ENCODE assay signal across 8 mouse cellular contexts in genomic region chr10:128668790-128669672, GRCm38 (mm10). TPM values are rescaled to one million over a fixed set of nuclear protein-coding genes. Genes with fewer than 3 reads are reported as not detected.
A peak's percentile ranks its signal among the peaks of the same experiment; 100 is the strongest.
DNase-seq lines count a peak whose midpoint lies in the region; ATAC-seq and TF ChIP-seq lines count a peak whose summit lies in the region.

No protein-coding gene starts in this region.

- peak overlapping the region; percentile 80 for H3K4me3 ChIP-seq in embryonic facial prominence, embryonic 11.5 days (ENCODE audit: low read depth, low read length)
- peak overlapping the region; percentile 63 for H3K4me3 ChIP-seq in heart, postnatal 0 days (ENCODE audit: low read depth, low read length)
- H3K4me3 ChIP-seq in liver, embryonic 16.5 days (ENCODE audit: low read depth, low read length), result peak overlapping the region; percentile 60
- peak overlapping the region; percentile 63 for H3K4me3 ChIP-seq in neural tube, embryonic 15.5 days (replicated peaks)

- ATAC-seq in embryonic facial prominence, embryonic 11.5 days (replicated peaks; ENCODE audit: insufficient number of reproducible peaks, low FRiP score, low TSS enrichment, low read depth), result peak; percentile 27; the same call in 1 of the 2 replicates
- no peak; the same call in 1 of the 2 replicates for ATAC-seq in heart, postnatal 0 days (ENCODE audit: insufficient read depth, low read depth)
- ATAC-seq in liver, embryonic 16.5 days (ENCODE audit: low read depth), result no peak
- peak; percentile 78 for ATAC-seq in neural tube, embryonic 15.5 days (ENCODE audit: low FRiP score)

- H3K4me2 ChIP-seq in embryonic facial prominence, embryonic 11.5 days (ENCODE audit: low read depth, low read length), result peak overlapping the region; percentile 81
- H3K4me2 ChIP-seq in heart, postnatal 0 days (ENCODE audit: low read depth, low read length), result peak overlapping the region; percentile 81
- H3K4me2 ChIP-seq in liver, embryonic 16.5 days (ENCODE audit: low read depth, low read length), result peak overlapping the region; percentile 76
- H3K4me2 ChIP-seq in neural tube, embryonic 15.5 days, result peak overlapping the region; percentile 77

- WGBS in embryonic facial prominence, embryonic 11.5 days, result under 1% methylated on average over 37 of the region's 42 CpGs
- WGBS in heart, postnatal 0 days, result 2% methylated on average over 40 of the region's 42 CpGs
- WGBS in liver, embryonic 16.5 days (ENCODE audit: insufficient replicate concordance), result 2% methylated on average over 42 of the region's 42 CpGs
- under 1% methylated on average over 42 of the region's 42 CpGs for WGBS in neural tube, embryonic 15.5 days

- TF ChIP-seq CTCF in heart, postnatal 0 days (IDR thresholded peaks at IDR 0.05; ENCODE audit: low read depth), result no peak

- peak; percentile 65 for DNase-seq in layer of hippocampus, adult 11-12 months (ENCODE audit: low spot score)
- no peak for DNase-seq in layer of hippocampus, adult 9-10 months (ENCODE audit: low spot score)
- peak; percentile 82 for DNase-seq in embryonic facial prominence, embryonic 11.5 days (ENCODE audit: low spot score)
- DNase-seq in heart, postnatal 0 days (ENCODE audit: low spot score), result peak; percentile 9
- peak; percentile 85 to 87 for DNase-seq in kidney, postnatal 4 days
- peak; percentile 84 for DNase-seq in testis, postnatal 14 days (ENCODE audit: low spot score)

- H3K4me1 ChIP-seq in embryonic facial prominence, embryonic 11.5 days (ENCODE audit: control insufficient read depth, insufficient read depth, low read length), result no peaks in the 10 kb centered on the region; the same call in 1 of the 2 replicates
- H3K4me1 ChIP-seq in heart, postnatal 0 days (ENCODE audit: control insufficient read depth, insufficient read depth), result no peaks in the 10 kb centered on the region
- H3K4me1 ChIP-seq in liver, embryonic 16.5 days (ENCODE audit: control insufficient read depth, low read depth, low read length), result peaks cover 33% of the 10 kb centered on the region
- peaks cover 25% of the 10 kb centered on the region for H3K4me1 ChIP-seq in neural tube, embryonic 15.5 days

- H3K27ac ChIP-seq in embryonic facial prominence, embryonic 11.5 days (replicated peaks; ENCODE audit: low read depth, low read length), result peak overlapping the region; percentile 47; the same call in 1 of the 2 replicates
- no peak overlapping the region for H3K27ac ChIP-seq in heart, postnatal 0 days (ENCODE audit: low read depth)
- H3K27ac ChIP-seq in liver, embryonic 16.5 days (ENCODE audit: low read length), result no peak overlapping the region
- peak overlapping the region; percentile 88 for H3K27ac ChIP-seq in neural tube, embryonic 15.5 days (replicated peaks)

- no peaks in the 10 kb centered on the region for H3K27me3 ChIP-seq in embryonic facial prominence, embryonic 11.5 days (ENCODE audit: control insufficient read depth, insufficient read depth, low read length)
- no peaks in the 10 kb centered on the region for H3K27me3 ChIP-seq in heart, postnatal 0 days (ENCODE audit: control insufficient read depth, insufficient read depth, low read length)
- peaks cover 33% of the 10 kb centered on the region for H3K27me3 ChIP-seq in liver, embryonic 16.5 days (ENCODE audit: control insufficient read depth, insufficient read depth, low read depth, low read length)
- no peaks in the 10 kb centered on the region for H3K27me3 ChIP-seq in neural tube, embryonic 15.5 days (replicated peaks)

- H3K9me3 ChIP-seq in embryonic facial prominence, embryonic 11.5 days (replicated peaks; ENCODE audit: control insufficient read depth, low read length), result no peaks in the 10 kb centered on the region
- H3K9me3 ChIP-seq in heart, postnatal 0 days (replicated peaks; ENCODE audit: control insufficient read depth, low read length), result no peaks in the 10 kb centered on the region
- H3K9me3 ChIP-seq in liver, embryonic 16.5 days (replicated peaks; ENCODE audit: control insufficient read depth, low read length), result no peaks in the 10 kb centered on the region
- no peaks in the 10 kb centered on the region for H3K9me3 ChIP-seq in neural tube, embryonic 15.5 days (replicated peaks)

- TF ChIP-seq EP300 in heart, postnatal 0 days (IDR thresholded peaks at IDR 0.05; ENCODE audit: low read depth), result no peak

- H3K9ac ChIP-seq in embryonic facial prominence, embryonic 11.5 days (replicated peaks; ENCODE audit: low read length), result peak overlapping the region; percentile 79
- peak overlapping the region; percentile 64; the same call in 1 of the 2 replicates for H3K9ac ChIP-seq in heart, postnatal 0 days (replicated peaks; ENCODE audit: low read depth, low read length)
- H3K9ac ChIP-seq in liver, embryonic 16.5 days (ENCODE audit: low read depth, low read length), result peak overlapping the region; percentile 36; the same call in 1 of the 2 replicates
- H3K9ac ChIP-seq in neural tube, embryonic 15.5 days (replicated peaks), result peak overlapping the region; percentile 65

- no peaks in the 10 kb centered on the region for H3K36me3 ChIP-seq in embryonic facial prominence, embryonic 11.5 days (replicated peaks; ENCODE audit: control insufficient read depth, insufficient read depth, low read depth, low read length)
- H3K36me3 ChIP-seq in heart, postnatal 0 days (replicated peaks; ENCODE audit: control insufficient read depth, insufficient read depth, low read length), result no peaks in the 10 kb centered on the region
- H3K36me3 ChIP-seq in liver, embryonic 16.5 days (ENCODE audit: control insufficient read depth, insufficient read depth), result no peaks in the 10 kb centered on the region
- peaks cover 10% of the 10 kb centered on the region; the same call in 1 of the 2 replicates for H3K36me3 ChIP-seq in neural tube, embryonic 15.5 days

RNA-seq across cellular contexts. Expression of gene Suox, which starts 4.8 kb away (rescaled TPM):
- 12.2 and 15.1 TPM in 2 replicates for polyA plus RNA-seq in embryonic facial prominence, embryonic 11.5 days (2014; fragmentation: Nextera tagmentation; extraction: Ambion mirVana)
- 17.2 and 21.4 TPM in 2 replicates for total RNA-seq in heart, postnatal 0 days (2014; rRNA removed; ENCODE audit: low replicate concordance)
- 11.9 and 12.5 TPM in 2 replicates for polyA plus RNA-seq in heart, postnatal 0 days (2015; fragmentation: Nextera tagmentation; extraction: Ambion mirVana)
- 12.5 and 12.9 TPM in 2 replicates for polyA plus RNA-seq in liver, embryonic 16.5 days (2015; fragmentation: Nextera tagmentation; extraction: Ambion mirVana)
- polyA plus RNA-seq in neural tube, embryonic 15.5 days (2015; fragmentation: Nextera tagmentation; extraction: Ambion mirVana), result 15.7 and 17.0 TPM in 2 replicates

RNA-seq across cellular contexts. Expression of gene Ikzf4, which starts 23.2 kb away (rescaled TPM):
- polyA plus RNA-seq in embryonic facial prominence, embryonic 11.5 days (2014; fragmentation: Nextera tagmentation; extraction: Ambion mirVana), result 3.5 and 4.9 TPM in 2 replicates
- 0.11 and 1.4 TPM in 2 replicates for total RNA-seq in heart, postnatal 0 days (2014; rRNA removed; ENCODE audit: low replicate concordance)
- polyA plus RNA-seq in heart, postnatal 0 days (2015; fragmentation: Nextera tagmentation; extraction: Ambion mirVana), result 0.52 and 0.59 TPM in 2 replicates
- polyA plus RNA-seq in liver, embryonic 16.5 days (2015; fragmentation: Nextera tagmentation; extraction: Ambion mirVana), result 0.08 and 0.15 TPM in 2 replicates
- polyA plus RNA-seq in neural tube, embryonic 15.5 days (2015; fragmentation: Nextera tagmentation; extraction: Ambion mirVana), result 15.2 and 17.0 TPM in 2 replicates

RNA-seq across cellular contexts. Expression of gene Rab5b, which starts 27.0 kb away (rescaled TPM):
- polyA plus RNA-seq in embryonic facial prominence, embryonic 11.5 days (2014; fragmentation: Nextera tagmentation; extraction: Ambion mirVana), result 71.6 and 74.3 TPM in 2 replicates
- 68.1 and 75.3 TPM in 2 replicates for total RNA-seq in heart, postnatal 0 days (2014; rRNA removed; ENCODE audit: low replicate concordance)
- 51.2 and 54.8 TPM in 2 replicates for polyA plus RNA-seq in heart, postnatal 0 days (2015; fragmentation: Nextera tagmentation; extraction: Ambion mirVana)
- polyA plus RNA-seq in liver, embryonic 16.5 days (2015; fragmentation: Nextera tagmentation; extraction: Ambion mirVana), result 36.6 and 38.6 TPM in 2 replicates
- polyA plus RNA-seq in neural tube, embryonic 15.5 days (2015; fragmentation: Nextera tagmentation; extraction: Ambion mirVana), result 103 and 108 TPM in 2 replicates

RNA-seq across cellular contexts. Expression of gene Pmel, which starts 35.0 kb away (rescaled TPM):
- polyA plus RNA-seq in embryonic facial prominence, embryonic 11.5 days (2014; fragmentation: Nextera tagmentation; extraction: Ambion mirVana), result 28.7 and 68.1 TPM in 2 replicates
- 7.7 and 23.2 TPM in 2 replicates for total RNA-seq in heart, postnatal 0 days (2014; rRNA removed; ENCODE audit: low replicate concordance)
- polyA plus RNA-seq in heart, postnatal 0 days (2015; fragmentation: Nextera tagmentation; extraction: Ambion mirVana), result 2.0 and 3.0 TPM in 2 replicates
- 0.43 and 0.59 TPM in 2 replicates for polyA plus RNA-seq in liver, embryonic 16.5 days (2015; fragmentation: Nextera tagmentation; extraction: Ambion mirVana)
- polyA plus RNA-seq in neural tube, embryonic 15.5 days (2015; fragmentation: Nextera tagmentation; extraction: Ambion mirVana), result 0.49 and 1.1 TPM in 2 replicates

RNA-seq across cellular contexts. Expression of gene Cdk2, which starts 35.8 kb away (rescaled TPM):
- polyA plus RNA-seq in embryonic facial prominence, embryonic 11.5 days (2014; fragmentation: Nextera tagmentation; extraction: Ambion mirVana), result 135 and 146 TPM in 2 replicates
- total RNA-seq in heart, postnatal 0 days (2014; rRNA removed; ENCODE audit: low replicate concordance), result 71.8 and 74.7 TPM in 2 replicates
- polyA plus RNA-seq in heart, postnatal 0 days (2015; fragmentation: Nextera tagmentation; extraction: Ambion mirVana), result 50.9 and 53.0 TPM in 2 replicates
- polyA plus RNA-seq in liver, embryonic 16.5 days (2015; fragmentation: Nextera tagmentation; extraction: Ambion mirVana), result 50.8 and 53.8 TPM in 2 replicates
- polyA plus RNA-seq in neural tube, embryonic 15.5 days (2015; fragmentation: Nextera tagmentation; extraction: Ambion mirVana), result 16.1 and 33.7 TPM in 2 replicates

Comparison
In these comparisons a context has a peak if more than half of its experiments do, and no peak if none do; other contexts are left out.
1. ATAC-seq: peak in embryonic facial prominence, embryonic 11.5 days (single experiment) and neural tube, embryonic 15.5 days (single experiment); none in heart, postnatal 0 days (single experiment) and liver, embryonic 16.5 days (single experiment).
2. H3K27ac ChIP-seq: peak in embryonic facial prominence, embryonic 11.5 days (single experiment) and neural tube, embryonic 15.5 days (single experiment); none in heart, postnatal 0 days (single experiment) and liver, embryonic 16.5 days (single experiment).
3. Peak in every context shown above with its lines, with median percentiles within 50 percentile points of each other: H3K4me2 ChIP-seq, H3K4me3 ChIP-seq and H3K9ac ChIP-seq.